Mouse (Mus musculus) midbrain, postnatal 0 days (tissue): Measurements from ENCODE around the gene Rab20. TPM values are rescaled to one million over a fixed set of nuclear protein-coding genes. Genes with fewer than 3 reads are reported as not detected.

Source experiments
- ATAC-seq: fragments of 200-750 bp; cut with Nextera tagmentation; 2 replicates; pipeline ENCODE4 v1.8.0; 2017; ENCODE audit warnings: moderate number of reproducible peaks, mild to moderate bottlenecking, moderate TSS enrichment, moderate library complexity; ENCODE audit not compliant: low FRiP score
- DNase-seq: peaks from one replicate; pipeline ENCODE4 v3.0.0-alpha.2; 2015; ENCODE audit warnings: low spot score
- H3K27ac ChIP-seq: fragments of 300-500 bp; sonication (generic); 2 replicates; pipeline ENCODE4 v1.5.1; 2014; ENCODE audit warnings: low read depth, mild to moderate bottlenecking, low read length, mixed read lengths
- H3K27me3 ChIP-seq: fragments of 300-500 bp; sonication (generic); 2 replicates; pipeline ENCODE4 v1.6.1; 2014; ENCODE audit warnings: low read length, control low read depth, mixed read lengths; ENCODE audit not compliant: insufficient read depth
- H3K36me3 ChIP-seq: fragments of 300-500 bp; sonication (generic); 2 replicates; pipeline ENCODE4 v1.6.1; 2014; ENCODE audit warnings: low read length, control low read depth, mixed read lengths; ENCODE audit not compliant: insufficient read depth
- H3K4me1 ChIP-seq: fragments of 300-500 bp; sonication (generic); 2 replicates; pipeline ENCODE4 v1.6.1; 2014; ENCODE audit warnings: mild to moderate bottlenecking, control low read depth, antibody characterized with exemption, low read length, mixed read lengths; ENCODE audit not compliant: insufficient read depth
- H3K4me2 ChIP-seq: fragments of 300-500 bp; sonication (generic); 2 replicates; pipeline ENCODE4 v1.6.1; 2014; ENCODE audit warnings: low read depth, mild to moderate bottlenecking, low read length, mixed read lengths; ENCODE audit not compliant: poor library complexity, severe bottlenecking
- H3K4me3 ChIP-seq: fragments of 300-500 bp; sonication (generic); 2 replicates; pipeline ENCODE4 v1.5.1; 2014; ENCODE audit warnings: low read depth, mild to moderate bottlenecking, low read length, moderate library complexity
- H3K9ac ChIP-seq: fragments of 300-500 bp; sonication (generic); replicated peaks from 2 replicates; pipeline ENCODE4 v1.6.1; 2014; ENCODE audit warnings: mild to moderate bottlenecking, low read length, moderate library complexity, mixed read lengths; ENCODE audit not compliant: poor library complexity, severe bottlenecking
- H3K9me3 ChIP-seq: fragments of 300-500 bp; sonication (generic); 2 replicates; pipeline ENCODE4 v1.6.1; 2016; ENCODE audit warnings: low read length, control low read depth
- CTCF ChIP-seq: IDR thresholded peaks from 2 replicates; pipeline ENCODE4 v1.5.1; 2016; ENCODE audit warnings: antibody characterized with exemption, mild to moderate bottlenecking
- WGBS: fragments of 180-500 bp; shearing (Covaris S2); extraction: QIAGEN DNeasy Blood & Tissue Kit; methylation state at CpG from one replicate; pipeline ENCODE4 v1.1.7; 2014; 5-methylcytosine and 5-hydroxymethylcytosine counted together
- polyA plus RNA-seq: library from polyadenylated mRNA; unstranded; fragments of >200 nt; fragmentation: Nextera tagmentation; extraction: Ambion mirVana; gene quantifications from 2 replicates; pipeline ENCODE4 v1.2.1, GENCODE M21; 2015
- total RNA-seq: library from RNA; depleted of rRNA; stranded (reverse); fragments of >200 nt; gene quantifications from 2 replicates; pipeline ENCODE4 v1.2.3, GENCODE M21; 2014; rRNA removed

Gene Rab20
- 0.28 and 0.60 TPM in 2 replicates for total RNA-seq
- polyA plus RNA-seq: 0.58 and 0.72 TPM in 2 replicates

DNA sequence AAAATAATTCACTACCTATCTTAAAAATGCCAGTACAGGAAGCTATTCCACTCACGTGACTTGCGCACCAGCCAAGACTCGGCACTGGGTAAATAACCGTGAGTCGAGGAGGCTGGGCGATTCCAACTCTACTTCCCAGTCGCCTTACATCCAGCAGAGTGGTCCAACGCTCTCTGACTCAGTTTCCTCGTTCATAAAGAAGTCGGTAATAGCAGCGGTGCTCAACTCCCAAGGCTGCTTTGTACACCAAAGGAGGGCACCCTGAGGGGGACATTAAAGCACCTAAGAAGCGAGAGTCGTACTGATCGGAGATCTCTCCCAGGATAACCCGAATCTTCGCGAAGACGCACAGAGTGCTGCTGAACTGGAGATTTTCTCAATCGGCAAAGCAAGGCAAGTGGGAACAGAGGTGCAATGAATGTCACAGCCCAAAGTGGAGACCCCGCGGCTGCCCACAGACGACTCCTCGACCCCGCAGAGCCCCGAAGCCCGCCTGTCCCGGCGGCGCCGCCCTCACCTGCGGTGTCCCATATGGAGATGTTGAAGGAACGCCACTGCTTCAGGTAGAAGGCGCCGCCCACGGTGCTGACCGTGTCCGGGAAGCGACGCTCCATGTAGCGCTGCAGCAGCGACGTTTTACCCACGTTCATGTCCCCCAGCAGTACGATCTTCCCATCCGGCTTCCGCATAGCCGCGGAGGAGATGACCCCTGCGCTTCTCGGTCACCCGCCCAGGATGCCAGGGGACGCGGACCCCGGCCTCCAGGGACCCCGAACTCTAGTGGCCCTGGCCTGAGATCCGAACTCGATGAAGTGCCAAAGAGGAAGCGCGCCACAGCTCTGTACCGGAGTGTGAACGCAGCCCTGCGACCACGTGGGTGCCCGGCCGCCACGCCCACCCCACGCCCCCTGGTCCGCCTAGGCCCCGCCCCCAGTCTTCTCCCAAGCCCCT is at the start of gene Rab20:
Rab20 (minus strand) TSS at position 900 of the 951 bp plus-strand sequence.
- no peaks in the 10 kb centered on the region for H3K9me3 ChIP-seq
- ATAC-seq (peak; percentile 66), DNase-seq (peak; percentile 21)
- peak within 1 kb of the TSS; percentile 46 for H3K4me3 ChIP-seq
- no peak for TF ChIP-seq CTCF
- H3K27me3 ChIP-seq: peaks cover 52% of the 10 kb centered on the region
- H3K4me2 ChIP-seq: peak within 1 kb of the TSS; percentile 92
- H3K36me3 ChIP-seq: no peaks in the 10 kb centered on the region
- H3K4me1 ChIP-seq: peaks cover 10% of the 10 kb centered on the region; the same call in 1 of the 2 replicates
- under 1% methylated on average over 61 of the region's 69 CpGs for WGBS
- H3K9ac ChIP-seq: 0 out of 2 replicates have a peak within 1 kb of the TSS, but pooled peaks have one; percentile 44
- no peak within 1 kb of the TSS for H3K27ac ChIP-seq

GRCm38 (mm10) chr8:11523331-11523730 is 44.8 kb upstream of the Rab20 start:
- 82% methylated on average over 3 of the region's 3 CpGs for WGBS
- no peak overlapping the region for H3K27ac ChIP-seq
- H3K9me3 ChIP-seq: no peaks in the 10 kb centered on the region
- ATAC-seq (no peak), DNase-seq (no peak)
- no peaks in the 10 kb centered on the region for H3K27me3 ChIP-seq
- no peak overlapping the region for H3K4me2 ChIP-seq
- TF ChIP-seq CTCF: no peak
- H3K4me3 ChIP-seq: no peak overlapping the region
- H3K9ac ChIP-seq: no peak overlapping the region
- H3K36me3 ChIP-seq: peaks cover 28% of the 10 kb centered on the region
- no peaks in the 10 kb centered on the region for H3K4me1 ChIP-seq

DNA sequence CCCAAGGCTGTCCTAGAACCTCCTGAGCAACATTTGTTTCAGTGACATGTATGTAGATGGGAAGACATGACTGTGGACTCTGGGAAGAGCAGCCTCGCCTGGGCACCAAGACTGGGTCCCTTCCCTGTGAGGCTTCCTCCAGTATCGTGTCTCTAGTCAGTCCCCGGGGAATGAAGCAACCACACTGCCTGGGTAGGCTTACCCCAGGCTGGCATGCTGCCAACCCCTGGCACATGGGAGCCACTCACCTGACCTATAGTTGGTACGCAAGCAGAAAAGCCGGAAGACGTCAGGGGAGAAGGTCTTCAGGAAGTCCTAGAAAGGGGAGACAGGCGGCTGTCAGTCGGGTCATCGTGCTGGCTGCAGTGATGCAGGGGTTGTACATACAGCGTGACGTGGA is 40.2 kb upstream of the Rab20 start:
- 90% methylated on average over 11 of the region's 11 CpGs for WGBS
- Histone ChIP-seq H3K36me3 (peaks cover 61% of the 10 kb centered on the region), H3K27ac (no peak overlapping the region), H3K4me1 (no peaks in the 10 kb centered on the region), H3K4me2 (no peak overlapping the region), H3K27me3 (no peaks in the 10 kb centered on the region), H3K9me3 (no peaks in the 10 kb centered on the region), H3K4me3 (no peak overlapping the region), H3K9ac (no peak overlapping the region)
- TF ChIP-seq CTCF: no peak
- ATAC-seq: no peak
- no peak for DNase-seq

DNA sequence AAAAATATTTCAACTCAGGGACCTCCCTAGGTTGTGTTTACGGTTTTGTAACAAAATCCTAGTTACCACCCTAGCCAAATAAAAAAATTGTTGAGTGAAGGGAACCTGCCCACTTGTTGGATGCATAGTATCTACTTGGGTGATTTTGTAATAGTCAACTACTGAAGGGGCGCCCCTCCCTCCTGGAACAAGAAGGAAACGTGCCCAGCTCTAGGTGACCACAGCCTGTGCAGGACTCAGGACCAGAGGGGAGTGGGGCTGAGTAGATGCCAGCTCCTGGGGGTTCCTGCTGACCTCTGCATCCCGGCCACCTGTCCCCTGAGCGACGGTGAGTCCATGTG is 39.5 kb upstream of the Rab20 start:
- Histone ChIP-seq H3K36me3 (peaks cover 67% of the 10 kb centered on the region), H3K9me3 (no peaks in the 10 kb centered on the region), H3K4me2 (no peak overlapping the region), H3K4me1 (no peaks in the 10 kb centered on the region), H3K4me3 (no peak overlapping the region), H3K9ac (no peak overlapping the region), H3K27ac (no peak overlapping the region), H3K27me3 (no peaks in the 10 kb centered on the region)
- no peak for ATAC-seq
- no peak for DNase-seq
- TF ChIP-seq CTCF: no peak
- 88% methylated on average over 6 of the region's 6 CpGs for WGBS

DNA sequence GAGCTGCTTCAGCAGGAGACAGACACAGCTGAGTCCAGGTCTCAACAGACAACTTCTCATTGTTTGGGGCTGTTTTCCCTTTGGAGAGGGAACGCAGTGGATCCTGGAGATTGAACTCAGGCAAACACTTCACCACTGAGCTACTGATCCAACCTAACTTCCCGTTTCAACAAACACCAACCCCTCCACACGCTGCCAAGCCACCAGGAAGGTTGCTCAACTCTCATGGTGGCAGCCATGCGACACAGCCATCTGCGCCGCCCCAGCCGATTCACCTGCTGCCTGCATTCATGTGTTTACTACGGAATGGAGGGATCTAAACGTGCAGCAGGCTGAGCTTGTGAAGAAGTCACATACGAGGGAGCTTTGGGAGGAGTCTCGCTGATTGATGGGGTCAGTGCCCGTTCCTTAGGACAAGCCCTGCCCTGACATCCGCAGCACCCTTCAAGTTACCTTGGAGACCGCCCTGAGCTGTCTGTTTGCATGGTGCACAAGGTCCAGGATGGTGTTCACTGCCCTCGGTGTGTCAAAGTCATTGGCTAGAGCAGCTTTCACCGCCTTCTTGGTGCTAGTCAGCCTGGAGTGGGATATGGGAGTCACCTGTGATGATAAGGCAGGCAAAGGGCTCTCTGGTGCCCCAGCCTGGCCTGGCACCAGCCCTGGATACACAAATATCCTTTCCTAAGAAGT is 39.0 kb upstream of the Rab20 start:
- Histone ChIP-seq H3K9me3 (no peaks in the 10 kb centered on the region), H3K4me2 (no peak overlapping the region), H3K27me3 (no peaks in the 10 kb centered on the region), H3K9ac (no peak overlapping the region), H3K36me3 (peaks cover 72% of the 10 kb centered on the region), H3K4me3 (no peak overlapping the region), H3K27ac (no peak overlapping the region), H3K4me1 (no peaks in the 10 kb centered on the region)
- no peak for DNase-seq
- WGBS: 89% methylated on average over 16 of the region's 16 CpGs
- no peak for TF ChIP-seq CTCF
- ATAC-seq: no peak

DNA sequence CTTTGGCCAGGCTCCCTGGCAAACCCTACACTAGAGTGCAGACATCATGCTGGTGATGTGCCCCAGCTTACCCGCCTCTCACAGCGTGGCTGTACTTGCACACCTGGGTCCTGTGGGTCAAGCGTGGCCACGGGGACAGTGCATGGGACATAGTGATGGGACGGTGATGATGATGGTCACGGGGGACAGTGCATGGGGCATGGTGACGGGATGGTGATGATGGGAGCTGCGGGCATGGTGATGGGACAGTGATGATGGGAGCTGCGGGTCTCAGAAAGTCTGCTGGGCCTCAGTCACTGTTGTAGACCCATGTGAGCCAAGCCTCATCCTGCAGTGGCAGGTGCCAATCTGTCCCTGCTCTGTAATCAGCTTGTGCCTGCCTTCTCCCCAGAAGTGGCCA is 37.8 kb upstream of the Rab20 start:
- DNase-seq: no peak
- WGBS: 96% methylated on average over 9 of the region's 9 CpGs
- Histone ChIP-seq H3K27me3 (no peaks in the 10 kb centered on the region), H3K9me3 (no peaks in the 10 kb centered on the region), H3K36me3 (peaks cover 74% of the 10 kb centered on the region), H3K4me1 (no peaks in the 10 kb centered on the region), H3K9ac (no peak overlapping the region), H3K27ac (no peak overlapping the region), H3K4me3 (no peak overlapping the region), H3K4me2 (no peak overlapping the region)
- no peak for TF ChIP-seq CTCF
- ATAC-seq: no peak
